Mouse (Mus musculus) intestine, postnatal 0 days (tissue): ENCODE data around the gene Cdc20. TPM values are rescaled to one million over a fixed set of nuclear protein-coding genes. Genes with fewer than 3 reads are reported as not detected.
A peak's percentile ranks its signal among the peaks of the same experiment; 100 is the strongest.

Experiments
- ATAC-seq: fragments of 200-750 bp; cut with Nextera tagmentation; 2 replicates; pipeline ENCODE4 v1.8.0; 2017; ENCODE audit warnings: mild to moderate bottlenecking, moderate TSS enrichment, moderate library complexity
- H3K27ac ChIP-seq: fragments of 300-500 bp; sonication (generic); 2 replicates; pipeline ENCODE4 v1.5.1; 2014; ENCODE audit warnings: mild to moderate bottlenecking, low read depth, low read length, moderate library complexity
- H3K27me3 ChIP-seq: fragments of 300-500 bp; sonication (generic); replicated peaks from 2 replicates; pipeline ENCODE4 v1.6.1; 2014; ENCODE audit warnings: low read length, mixed read lengths; ENCODE audit not compliant: control insufficient read depth, insufficient read depth
- H3K36me3 ChIP-seq: fragments of 300-500 bp; sonication (generic); 2 replicates; pipeline ENCODE4 v1.6.1; 2014; ENCODE audit warnings: mild to moderate bottlenecking, moderate library complexity; ENCODE audit not compliant: control insufficient read depth, insufficient read depth
- H3K4me1 ChIP-seq: fragments of 300-500 bp; sonication (generic); replicated peaks from 2 replicates; pipeline ENCODE4 v1.6.1; 2014; ENCODE audit warnings: antibody characterized with exemption, low read length, mixed read lengths; ENCODE audit not compliant: control insufficient read depth, insufficient read depth
- H3K4me2 ChIP-seq: fragments of 300-500 bp; sonication (generic); replicated peaks from 2 replicates; pipeline ENCODE4 v1.6.1; 2014; ENCODE audit warnings: low read depth, mild to moderate bottlenecking, moderate library complexity
- H3K4me3 ChIP-seq: fragments of 300-500 bp; sonication (generic); 2 replicates; pipeline ENCODE4 v1.5.1; 2014; ENCODE audit warnings: low read depth, low read length
- H3K9ac ChIP-seq: fragments of 300-500 bp; sonication (generic); 2 replicates; pipeline ENCODE4 v1.6.1; 2014; ENCODE audit warnings: mild to moderate bottlenecking, low read depth, low read length
- H3K9me3 ChIP-seq: fragments of 300-500 bp; sonication (generic); 2 replicates; pipeline ENCODE4 v1.6.1; 2016; ENCODE audit warnings: mixed run types; ENCODE audit not compliant: control insufficient read depth
- CTCF ChIP-seq: sonication (generic); IDR thresholded peaks from 2 replicates; pipeline ENCODE4 v1.5.1; 2016; ENCODE audit warnings: low read depth, mild to moderate bottlenecking, control low read depth, antibody characterized with exemption, moderate library complexity
- WGBS: fragments of 180-500 bp; shearing (Covaris S2); extraction: QIAGEN DNeasy Blood & Tissue Kit; methylation state at CpG from one replicate; pipeline ENCODE4 v1.1.7; 2014; 5-methylcytosine and 5-hydroxymethylcytosine counted together
- polyA plus RNA-seq: library from polyadenylated mRNA; unstranded; fragments of >200 nt; fragmentation: Nextera tagmentation; extraction: Ambion mirVana; gene quantifications from 2 replicates; pipeline ENCODE4 v1.2.1, GENCODE M21; 2015

Gene Cdc20
- polyA plus RNA-seq, 1 experiment from 2014 or later, result 42.7 TPM

GRCm38 (mm10) chr4:118429215-118429895 lies 7.8 kb downstream of the Cdc20 start:
- no peaks in the 10 kb centered on the region for H3K27me3 ChIP-seq
- H3K27ac ChIP-seq, result peak overlapping the region; percentile 95
- TF ChIP-seq CTCF, result no peak
- H3K36me3 ChIP-seq, result peaks cover 38% of the 10 kb centered on the region
- peak overlapping the region; percentile 77 for H3K4me2 ChIP-seq
- peaks cover 20% of the 10 kb centered on the region; the same call in 1 of the 2 replicates for H3K4me1 ChIP-seq
- ATAC-seq, result no peak
- 26% methylated on average over 7 of the region's 7 CpGs for whole genome bisulfite sequencing
- H3K9ac ChIP-seq, result peak overlapping the region; percentile 12; the same call in 1 of the 2 replicates
- H3K4me3 ChIP-seq, result peak overlapping the region; percentile 64
- H3K9me3 ChIP-seq, result no peaks in the 10 kb centered on the region

- H3K4me2 ChIP-seq, result peak overlapping the region; percentile 77
- peak overlapping the region; percentile 74 for H3K9ac ChIP-seq
- no peaks in the 10 kb centered on the region for H3K27me3 ChIP-seq
- ATAC-seq, result peak; percentile 75
- no peak for TF ChIP-seq CTCF
- peaks cover 33% of the 10 kb centered on the region for H3K36me3 ChIP-seq
- peaks cover 20% of the 10 kb centered on the region; the same call in 1 of the 2 replicates for H3K4me1 ChIP-seq
- peak overlapping the region; percentile 64 for H3K4me3 ChIP-seq
- peak overlapping the region; percentile 95 for H3K27ac ChIP-seq
- 19% methylated on average over 15 of the region's 15 CpGs for WGBS
- H3K9me3 ChIP-seq, result no peaks in the 10 kb centered on the region
Observed at GRCm38 (mm10) chr4:118428531-118429214, 8.5 kb downstream of the Cdc20 start.

- H3K4me1 ChIP-seq, result peaks cover 20% of the 10 kb centered on the region; the same call in 1 of the 2 replicates
- H3K9ac ChIP-seq, result peak within 1 kb of the TSS; percentile 74
- no peaks in the 10 kb centered on the region for H3K9me3 ChIP-seq
- 0% methylated on average over 20 of the region's 31 CpGs for WGBS
- peak within 1 kb of the TSS; percentile 77 for H3K4me2 ChIP-seq
- peaks cover 25% of the 10 kb centered on the region for H3K36me3 ChIP-seq
- peak within 1 kb of the TSS; percentile 95 for H3K27ac ChIP-seq
- H3K27me3 ChIP-seq, result no peaks in the 10 kb centered on the region
- peak; percentile 72 for TF ChIP-seq CTCF
- H3K4me3 ChIP-seq, result peak within 1 kb of the TSS; percentile 64
- peak; percentile 91 for ATAC-seq
Observed at GRCm38 (mm10) chr4:118427768-118428451, 9.2 kb downstream of the Cdc20 start, which contains the start of gene Elovl1. Gene Elovl1 (plus strand): TSS chr4:118428093.

- Histone ChIP-seq H3K36me3 (peaks cover 21% of the 10 kb centered on the region), H3K4me2 (peak overlapping the region; percentile 77), H3K27ac (peak overlapping the region; percentile 95), H3K4me3 (peak overlapping the region; percentile 64), H3K9ac (peak overlapping the region; percentile 74), H3K9me3 (no peaks in the 10 kb centered on the region), H3K27me3 (no peaks in the 10 kb centered on the region), H3K4me1 (peaks cover 20% of the 10 kb centered on the region; the same call in 1 of the 2 replicates)
- TF ChIP-seq CTCF, result no peak
- ATAC-seq, result peak; percentile 5; the same call in 1 of the 2 replicates
- WGBS, result 2% methylated on average over 5 of the region's 5 CpGs
Observed at GRCm38 (mm10) chr4:118427415-118427767, 9.8 kb downstream of the Cdc20 start.

- no peaks in the 10 kb centered on the region for H3K9me3 ChIP-seq
- peaks cover 16% of the 10 kb centered on the region; the same call in 1 of the 2 replicates for H3K4me1 ChIP-seq
- WGBS, result 85% methylated on average over 1 of the region's 1 CpGs
- H3K4me3 ChIP-seq, result no peak overlapping the region
- ATAC-seq, result no peak
- H3K4me2 ChIP-seq, result no peak overlapping the region
- TF ChIP-seq CTCF, result no peak
- H3K27me3 ChIP-seq, result no peaks in the 10 kb centered on the region
- H3K36me3 ChIP-seq, result peaks cover 7% of the 10 kb centered on the region
- H3K9ac ChIP-seq, result no peak overlapping the region
- no peak overlapping the region for H3K27ac ChIP-seq
Observed at GRCm38 (mm10) chr4:118425374-118425773, 11.8 kb downstream of the Cdc20 start.
